Mouse (Mus musculus): Measurements from ENCODE around the gene Baiap2.

GRCm38 (mm10) chr11:119950535-119950934 is 8.0 kb downstream of the Baiap2 start:
- no peak for TF ChIP-seq CTCF (IDR thresholded peaks at IDR 0.05; ENCODE audit: borderline replicate concordance, insufficient read depth, low read length)
- no peak for TF ChIP-seq POLR2A (IDR thresholded peaks at IDR 0.05; ENCODE audit: low read depth, low read length)
